In the genomic region with DNA sequence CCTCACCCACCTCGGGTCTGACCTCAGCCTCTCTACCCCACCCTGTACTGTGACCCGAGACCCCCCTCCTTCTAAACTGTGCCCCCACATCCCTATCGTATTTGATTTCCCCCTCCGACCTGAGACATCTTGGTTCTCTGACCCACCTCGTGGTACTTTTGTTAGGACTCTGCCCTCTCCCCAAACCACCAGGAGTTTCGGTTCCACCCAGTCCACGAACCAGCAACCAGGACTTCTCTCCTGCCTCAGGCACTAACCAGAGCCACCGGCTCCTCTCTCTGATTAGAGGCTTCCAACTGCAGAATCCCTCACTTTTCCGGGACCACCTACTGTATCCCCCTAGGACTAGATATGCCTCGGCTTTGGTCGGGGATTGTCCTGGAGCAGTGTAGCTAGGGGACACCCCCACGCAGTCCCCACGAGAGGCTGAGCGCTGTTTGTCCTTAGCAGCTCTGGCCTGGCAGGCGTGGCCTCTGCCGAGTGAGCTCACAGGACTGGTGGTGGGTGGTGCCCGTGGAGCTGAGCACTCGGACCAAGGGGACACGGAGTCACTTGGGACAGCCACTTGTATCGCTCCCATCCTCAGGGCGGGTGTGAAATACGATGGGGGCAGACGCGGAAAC, we compare ENCODE assay signal across 9 mouse cellular contexts. TPM values are rescaled to one million over a fixed set of nuclear protein-coding genes. Genes with fewer than 3 reads are reported as not detected.
DNase-seq lines count a peak whose midpoint lies in the region; ATAC-seq lines count a peak whose summit lies in the region.
"Had no signal": no experiment of that assay in that cellular context is flagged by ENCODE, and none has a peak within 500 bp of the region (broad histone marks: within the 10 kb centered on the region; RNA-seq: fewer than 3 reads in every experiment).

No protein-coding gene starts in this region.

- H3K4me2 ChIP-seq in intestine, embryonic 14.5 days (ENCODE audit: low read length): peak overlapping the region; percentile 41

- H3K9me3 ChIP-seq in forebrain, embryonic 10.5 days: no peaks in the 10 kb centered on the region
- no peaks in the 10 kb centered on the region for H3K9me3 ChIP-seq in intestine, embryonic 14.5 days (ENCODE audit: control insufficient read depth, low read length)
- no peaks in the 10 kb centered on the region for H3K9me3 ChIP-seq in midbrain, embryonic 10.5 days (replicated peaks)

- no peak overlapping the region for H3K9ac ChIP-seq in intestine, embryonic 14.5 days (ENCODE audit: low read length)

- peak; percentile 54 for DNase-seq in adrenal gland, postnatal 14 days
- DNase-seq in adrenal gland, postnatal 25 days: no peak
- no peak for DNase-seq in forebrain, embryonic 10.5 days (ENCODE audit: extremely low spot score, low spot score)
- DNase-seq in intestine, embryonic 14.5 days (ENCODE audit: low spot score): no peak
- DNase-seq in midbrain, embryonic 10.5 days (ENCODE audit: low spot score): peak; percentile 37
- DNase-seq in ovary, postnatal 36 days (ENCODE audit: low spot score): no peak
- no peak for DNase-seq in ovary, postnatal 14 days (ENCODE audit: low spot score)
- no peak for DNase-seq in thymus, postnatal 4 days

- H3K4me3 ChIP-seq in forebrain, embryonic 10.5 days: peak overlapping the region; percentile 41
- H3K4me3 ChIP-seq in intestine, embryonic 14.5 days (ENCODE audit: low read depth, low read length): peak overlapping the region; percentile 22
- peak overlapping the region; percentile 42 for H3K4me3 ChIP-seq in midbrain, embryonic 10.5 days
- H3K4me3 ChIP-seq: erythroblast, embryonic 14.5 days had no signal

- no peak overlapping the region for H3K27ac ChIP-seq in forebrain, embryonic 10.5 days
- H3K27ac ChIP-seq in intestine, embryonic 14.5 days (ENCODE audit: low read depth): no peak overlapping the region
- no peak overlapping the region for H3K27ac ChIP-seq in midbrain, embryonic 10.5 days (replicated peaks)

- H3K4me1 ChIP-seq in forebrain, embryonic 10.5 days: peaks cover 71% of the 10 kb centered on the region
- H3K4me1 ChIP-seq in intestine, embryonic 14.5 days (replicated peaks; ENCODE audit: control insufficient read depth, insufficient read depth, low read length): peaks cover 20% of the 10 kb centered on the region
- H3K4me1 ChIP-seq in midbrain, embryonic 10.5 days: peaks cover 67% of the 10 kb centered on the region

- no peak for ATAC-seq in intestine, embryonic 14.5 days (replicated peaks; ENCODE audit: low FRiP score, low TSS enrichment, low read depth)

- peaks cover 94% of the 10 kb centered on the region for H3K27me3 ChIP-seq in forebrain, embryonic 10.5 days (ENCODE audit: poor library complexity, severe bottlenecking)
- peaks cover 76% of the 10 kb centered on the region for H3K27me3 ChIP-seq in intestine, embryonic 14.5 days (replicated peaks; ENCODE audit: control insufficient read depth, insufficient read depth, low read length)
- H3K27me3 ChIP-seq in midbrain, embryonic 10.5 days (ENCODE audit: low read depth, poor library complexity, severe bottlenecking): peaks cover 99% of the 10 kb centered on the region

- H3K36me3 ChIP-seq in forebrain, embryonic 10.5 days (replicated peaks): peaks cover 16% of the 10 kb centered on the region
- H3K36me3 ChIP-seq in intestine, embryonic 14.5 days (ENCODE audit: control insufficient read depth, insufficient read depth, low read length): peaks cover 4% of the 10 kb centered on the region
- H3K36me3 ChIP-seq in midbrain, embryonic 10.5 days: peaks cover 15% of the 10 kb centered on the region

- 8% methylated on average over 24 of the region's 24 CpGs for WGBS in forebrain, embryonic 10.5 days
- 8% methylated on average over 24 of the region's 24 CpGs for WGBS in intestine, embryonic 14.5 days
- WGBS in midbrain, embryonic 10.5 days: 7% methylated on average over 24 of the region's 24 CpGs

RNA-seq across cellular contexts. Expression of gene Cilp2, which starts 0.9 kb away (rescaled TPM):
- 0.07 and 0.15 TPM in 2 replicates for total RNA-seq in adrenal gland, postnatal 14 days (2021)
- not detected in 2 replicates for total RNA-seq in adrenal gland, postnatal 25 days (2021)
- 0.36 and 0.53 TPM in 2 replicates for polyA plus RNA-seq in forebrain, embryonic 10.5 days (2016; fragmentation: Nextera tagmentation; extraction: Ambion mirVana)
- polyA plus RNA-seq in intestine, embryonic 14.5 days (2014; fragmentation: Nextera tagmentation; extraction: Ambion mirVana): 0.44 and 0.57 TPM in 2 replicates
- polyA plus RNA-seq in midbrain, embryonic 10.5 days (2016; fragmentation: Nextera tagmentation; extraction: Ambion mirVana): 0.47 TPM in 2 replicates
- polyA plus RNA-seq: erythroblast, embryonic 14.5 days had no signal

RNA-seq across cellular contexts. Expression of gene Tssk6, which starts 13.6 kb away (rescaled TPM):
- total RNA-seq in adrenal gland, postnatal 14 days (2021): 0.83 and 0.85 TPM in 2 replicates
- total RNA-seq in adrenal gland, postnatal 25 days (2021): 0.24 TPM in 1 of 2 replicates, not detected in the other
- 5.1 and 5.3 TPM in 2 replicates for polyA plus RNA-seq in forebrain, embryonic 10.5 days (2016; fragmentation: Nextera tagmentation; extraction: Ambion mirVana)
- polyA plus RNA-seq in intestine, embryonic 14.5 days (2014; fragmentation: Nextera tagmentation; extraction: Ambion mirVana): 3.3 and 4.0 TPM in 2 replicates
- polyA plus RNA-seq in midbrain, embryonic 10.5 days (2016; fragmentation: Nextera tagmentation; extraction: Ambion mirVana): 5.2 and 5.4 TPM in 2 replicates

RNA-seq across cellular contexts. Expression of gene Ndufa13, which starts 14.0 kb away (rescaled TPM):
- 239 and 250 TPM in 2 replicates for total RNA-seq in adrenal gland, postnatal 14 days (2021)
- total RNA-seq in adrenal gland, postnatal 25 days (2021): 158 TPM in 2 replicates
- 165 and 170 TPM in 2 replicates for polyA plus RNA-seq in forebrain, embryonic 10.5 days (2016; fragmentation: Nextera tagmentation; extraction: Ambion mirVana)
- 215 and 222 TPM in 2 replicates for polyA plus RNA-seq in intestine, embryonic 14.5 days (2014; fragmentation: Nextera tagmentation; extraction: Ambion mirVana)
- 173 and 174 TPM in 2 replicates for polyA plus RNA-seq in midbrain, embryonic 10.5 days (2016; fragmentation: Nextera tagmentation; extraction: Ambion mirVana)

RNA-seq across cellular contexts. Expression of gene Yjefn3, which starts 14.2 kb away (rescaled TPM):
- 5.7 and 6.7 TPM in 2 replicates for total RNA-seq in adrenal gland, postnatal 14 days (2021)
- total RNA-seq in adrenal gland, postnatal 25 days (2021): 1.7 and 4.5 TPM in 2 replicates
- 3.8 and 5.1 TPM in 2 replicates for polyA plus RNA-seq in forebrain, embryonic 10.5 days (2016; fragmentation: Nextera tagmentation; extraction: Ambion mirVana)
- 4.1 and 5.0 TPM in 2 replicates for polyA plus RNA-seq in intestine, embryonic 14.5 days (2014; fragmentation: Nextera tagmentation; extraction: Ambion mirVana)
- 4.2 and 5.9 TPM in 2 replicates for polyA plus RNA-seq in midbrain, embryonic 10.5 days (2016; fragmentation: Nextera tagmentation; extraction: Ambion mirVana)

RNA-seq across cellular contexts. Expression of gene Pbx4, which starts 56.1 kb away (rescaled TPM):
- 1.3 and 1.8 TPM in 2 replicates for total RNA-seq in adrenal gland, postnatal 14 days (2021)
- total RNA-seq in adrenal gland, postnatal 25 days (2021): 1.7 and 2.5 TPM in 2 replicates
- polyA plus RNA-seq in forebrain, embryonic 10.5 days (2016; fragmentation: Nextera tagmentation; extraction: Ambion mirVana): 41.6 and 45.7 TPM in 2 replicates
- 5.7 and 6.3 TPM in 2 replicates for polyA plus RNA-seq in intestine, embryonic 14.5 days (2014; fragmentation: Nextera tagmentation; extraction: Ambion mirVana)
- 42.9 and 46.0 TPM in 2 replicates for polyA plus RNA-seq in midbrain, embryonic 10.5 days (2016; fragmentation: Nextera tagmentation; extraction: Ambion mirVana)

Comparison
In these comparisons a context has a peak if more than half of its experiments do, and no peak if none do; other contexts are left out.
1. DNase-seq: peak in adrenal gland, postnatal 14 days (single experiment) and midbrain, embryonic 10.5 days (single experiment); none in adrenal gland, postnatal 25 days (single experiment), forebrain, embryonic 10.5 days (single experiment), intestine, embryonic 14.5 days (single experiment), ovary, postnatal 36 days (single experiment), ovary, postnatal 14 days (single experiment) and thymus, postnatal 4 days (single experiment).
2. Peak in every context shown above with its lines, with median percentiles within 50 percentile points of each other: H3K4me3 ChIP-seq.